Mouse (Mus musculus): ENCODE results near the gene Prpf6.
A peak's percentile ranks its signal among the peaks of the same experiment; 100 is the strongest.

Prpf6 gene

GRCm38 (mm10) chr2:181685686-181686085 lies 94.0 kb downstream of the Prpf6 start:
- no peak for DNase-seq (ENCODE audit: low spot score)

- DNase-seq (ENCODE audit: low spot score): no peak
Observed at GRCm38 (mm10) chr2:181687586-181687985, 95.9 kb downstream of the Prpf6 start.

- no peak for DNase-seq (ENCODE audit: low spot score)
Observed at GRCm38 (mm10) chr2:181689466-181690160, 97.9 kb downstream of the Prpf6 start.

DNA sequence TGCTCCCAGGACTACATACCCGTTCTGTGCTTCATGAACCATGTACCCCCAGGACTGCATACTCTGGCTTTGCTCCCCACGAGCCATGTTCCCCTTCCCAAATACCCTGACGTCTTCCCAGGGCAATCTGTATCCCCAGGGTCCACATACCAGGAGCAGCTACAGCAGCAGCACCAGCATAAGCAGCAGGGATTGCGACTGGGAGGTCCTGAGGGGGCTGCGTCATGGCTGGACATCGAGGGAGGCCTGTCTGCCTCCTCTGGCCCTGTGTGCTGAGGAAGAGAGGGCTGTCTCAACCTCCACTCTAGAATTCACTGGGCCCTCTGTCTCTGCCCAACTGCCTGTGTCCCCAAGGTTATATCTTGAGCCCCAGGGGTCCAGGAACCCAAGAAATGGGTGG lies 99.4 kb downstream of the Prpf6 start:
- DNase-seq (ENCODE audit: low spot score): no peak

GRCm38 (mm10) chr2:181691571-181691970 lies 99.9 kb downstream of the Prpf6 start:
- DNase-seq (ENCODE audit: low spot score): no peak

GRCm38 (mm10) chr2:181692304-181692703 lies 100.6 kb downstream of the Prpf6 start:
- no peak for DNase-seq (ENCODE audit: low spot score)

DNA sequence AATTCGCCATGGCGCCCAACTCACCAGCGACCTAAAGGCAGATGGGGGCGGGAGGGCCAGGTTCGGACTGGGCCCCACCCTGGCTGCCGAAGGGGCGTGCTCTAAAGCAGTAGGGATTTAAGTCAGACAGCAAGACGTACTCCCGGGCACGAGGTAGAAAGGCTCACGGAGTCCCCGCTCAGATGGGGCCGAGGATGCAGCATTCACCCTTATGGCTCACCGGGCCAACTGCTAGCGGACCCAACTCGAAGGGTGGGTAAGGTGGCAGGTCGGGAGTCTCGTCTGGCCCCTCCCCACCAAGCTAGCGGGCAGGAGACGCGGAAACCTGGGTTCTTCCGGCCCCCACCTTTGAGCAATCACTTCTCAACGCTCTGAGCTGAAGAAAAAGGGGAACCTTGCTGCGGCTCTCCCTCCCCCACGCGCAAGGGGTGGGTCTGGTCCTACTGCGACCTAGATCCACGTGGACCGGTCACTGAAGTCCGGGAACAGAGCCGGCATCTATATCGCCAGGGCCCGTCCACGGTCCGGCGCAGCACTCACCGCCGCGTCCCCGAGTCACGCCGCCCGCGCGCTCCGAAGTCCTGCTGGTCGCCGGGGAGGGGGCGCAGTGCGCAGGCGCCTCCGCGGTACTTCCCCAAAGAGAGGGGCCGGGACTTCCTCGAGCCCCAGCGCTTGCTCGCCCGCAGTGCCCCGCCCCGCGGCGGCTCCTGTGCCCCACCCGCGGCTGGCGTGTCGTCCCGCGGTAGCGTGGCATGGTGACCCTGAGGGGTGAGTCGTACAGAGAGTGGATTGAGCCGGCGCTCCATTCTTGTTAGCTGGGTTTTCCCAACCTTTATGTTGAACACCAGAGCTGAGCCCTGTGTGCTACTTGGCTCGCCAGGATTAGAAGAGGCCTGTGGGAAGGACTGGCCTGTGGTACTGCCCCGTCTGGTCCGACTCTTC lies 101.9 kb downstream of the Prpf6 start, which contains the start of gene Rgs19:
Rgs19 (minus strand) TSS at position 639 of the 942 bp plus-strand sequence.
- DNase-seq (ENCODE audit: low spot score): peak; percentile 83

DNA sequence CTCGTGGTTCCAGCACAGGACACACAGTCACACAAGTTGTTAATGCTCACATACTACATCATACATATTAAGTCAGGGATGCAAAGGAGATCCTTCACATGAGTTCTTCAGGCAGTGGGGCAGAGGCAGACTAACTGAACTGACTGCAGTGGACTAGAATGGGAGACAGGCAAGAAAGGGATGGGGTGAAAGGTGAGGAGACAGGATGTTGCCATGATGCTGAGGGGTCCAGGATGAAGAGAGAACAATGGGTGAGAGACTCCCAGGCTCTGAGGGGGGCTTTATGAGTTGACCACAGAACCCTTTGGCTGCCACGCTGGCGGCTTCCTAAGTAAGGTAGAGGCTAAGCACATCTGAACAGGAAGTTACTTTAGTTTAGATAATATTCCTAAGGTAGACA lies 102.9 kb downstream of the Prpf6 start:
- no peak for DNase-seq (ENCODE audit: low spot score)

DNA sequence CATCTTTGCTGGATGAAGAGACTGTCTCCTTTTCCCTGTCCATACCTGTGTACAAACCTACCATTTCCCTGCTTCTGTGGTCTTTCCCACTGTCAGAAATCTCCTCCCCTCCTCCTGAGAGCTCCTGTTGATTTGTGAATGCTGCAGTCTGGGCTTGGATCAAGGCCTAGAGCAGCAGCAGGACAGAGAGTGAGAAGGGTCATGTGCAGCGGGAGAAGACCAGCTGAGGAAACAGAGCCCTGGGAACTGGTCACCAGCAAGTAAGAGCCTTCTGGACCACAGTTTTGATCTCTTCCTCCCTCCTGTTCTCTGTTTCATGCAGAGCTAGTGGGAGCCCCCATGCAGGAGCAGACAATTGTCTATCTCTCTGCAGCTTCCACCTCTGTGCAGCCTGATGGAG lies 104.1 kb downstream of the Prpf6 start:
- no peak for DNase-seq (ENCODE audit: low spot score)

DNA sequence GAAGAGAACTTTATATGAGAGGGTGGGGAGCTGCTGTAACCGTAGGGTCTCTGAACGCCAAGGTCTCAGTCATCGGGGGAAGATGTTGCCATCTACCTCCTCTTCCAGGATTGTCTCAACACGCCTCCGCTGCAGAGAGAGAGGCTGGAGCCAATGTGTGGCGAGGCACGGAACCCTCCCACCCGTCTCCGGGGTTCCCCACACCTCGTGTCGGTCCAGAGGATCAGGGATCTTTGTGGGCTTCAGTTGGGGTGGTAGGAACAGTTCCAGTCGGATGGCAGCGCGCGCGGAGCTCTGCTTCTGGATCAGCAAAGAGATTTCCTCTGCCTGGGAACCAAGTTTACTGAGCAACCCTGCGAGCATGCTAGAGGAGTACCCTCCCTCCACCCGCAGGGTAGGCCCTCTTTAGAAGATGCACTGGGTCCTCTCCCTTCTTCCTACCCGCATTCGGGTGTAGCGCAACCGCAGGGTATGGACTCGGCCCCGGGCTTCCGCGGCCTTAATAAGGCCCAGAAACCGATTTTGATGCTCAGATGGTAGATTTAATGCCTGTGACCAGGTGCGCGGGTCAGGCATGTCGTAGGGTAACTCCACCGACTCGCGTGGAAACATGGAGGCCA lies 105.2 kb downstream of the Prpf6 start:
- DNase-seq (ENCODE audit: low spot score): no peak

DNA sequence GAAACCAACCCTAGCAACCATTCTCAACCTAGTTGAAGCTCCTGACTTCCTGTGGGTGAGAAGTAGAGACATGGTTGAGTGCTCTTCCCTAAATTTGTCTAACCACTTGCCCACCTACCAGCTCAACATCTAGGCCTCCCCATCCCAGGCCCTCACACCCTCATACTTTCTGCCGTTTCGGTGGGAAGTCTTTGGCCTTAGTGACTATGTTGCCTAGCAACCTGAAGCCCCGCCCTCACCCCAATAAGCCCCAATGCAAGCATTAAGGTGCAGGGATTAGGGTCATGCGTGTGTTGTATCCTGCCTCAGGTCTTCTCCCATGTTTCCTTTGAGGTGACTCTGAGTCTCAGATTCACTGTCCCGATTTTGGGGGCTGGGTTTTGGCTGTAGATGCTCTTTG lies 106.6 kb downstream of the Prpf6 start, which contains the start of gene Lkaaear1:
Lkaaear1 (minus strand) TSS at position 202 of the 400 bp plus-strand sequence.
- DNase-seq (ENCODE audit: low spot score): no peak
